Mouse (Mus musculus) C2C12 (cell line): Measurements from ENCODE around the gene Nptx1. TPM values are rescaled to one million over a fixed set of nuclear protein-coding genes. Genes with fewer than 3 reads are reported as not detected.

ENCODE experiments used
- H3K27me3 ChIP-seq: one replicate; pipeline ENCODE4 v1.6.1; 2011; ENCODE audit not compliant: control insufficient read depth, insufficient read depth, insufficient read length
- H3K36me3 ChIP-seq: one replicate; pipeline ENCODE4 v1.6.1; 2011; ENCODE audit not compliant: control insufficient read depth, insufficient read depth
- H3K4me3 ChIP-seq: one replicate; pipeline ENCODE4 v1.5.1; 2011; ENCODE audit warnings: mild to moderate bottlenecking, control low read depth; ENCODE audit not compliant: poor library complexity, insufficient read depth, severe bottlenecking
- H3K79me2 ChIP-seq: one replicate; pipeline ENCODE4 v1.6.1; 2011; ENCODE audit not compliant: control insufficient read depth, insufficient read depth
- H3K79me3 ChIP-seq: one replicate; pipeline ENCODE4 v1.6.1; 2011; ENCODE audit warnings: low read depth, control low read depth
- H3ac ChIP-seq: one replicate; pipeline ENCODE3; 2011; ENCODE audit warnings: low read depth; ENCODE audit not compliant: control insufficient read depth, insufficient read length
- CEBPB ChIP-seq: IDR thresholded peaks from one replicate; pipeline ENCODE4 v1.6.1; 2011; ENCODE audit warnings: low read depth, mild to moderate bottlenecking, control low read depth, moderate library complexity
- CTCF ChIP-seq: IDR thresholded peaks from one replicate; pipeline ENCODE4 v1.5.1; 2011; ENCODE audit not compliant: control insufficient read depth, insufficient read depth, insufficient read length
- FOSL1 ChIP-seq: IDR thresholded peaks from one replicate; pipeline ENCODE4 v1.8.0; 2011; ENCODE audit warnings: mild to moderate bottlenecking, low read length; ENCODE audit not compliant: poor library complexity, insufficient read depth, severe bottlenecking
- MAX ChIP-seq: IDR thresholded peaks from one replicate; pipeline ENCODE4 v1.6.1; 2011; ENCODE audit warnings: mild to moderate bottlenecking, control low read depth
- MYOD1 ChIP-seq: IDR thresholded peaks from one replicate; pipeline ENCODE4 v1.6.1; 2011; ENCODE audit warnings: low read depth; ENCODE audit not compliant: control insufficient read depth, insufficient read length
- MYOG ChIP-seq: IDR thresholded peaks from one replicate; pipeline ENCODE4 v1.6.1; 2011; ENCODE audit not compliant: control insufficient read depth, insufficient read length; ENCODE audit errors: extremely low read depth
- USF1 ChIP-seq: IDR thresholded peaks from one replicate; pipeline ENCODE4 v1.6.1; 2011; ENCODE audit warnings: low read depth, mild to moderate bottlenecking, control low read depth, moderate library complexity
- polyA plus RNA-seq: library from polyadenylated mRNA; unstranded; fragments of >200 nt; fragmentation: generic; extraction: Trizol; gene quantifications from one replicate; pipeline ENCODE4 v1.2.1, GENCODE M21; 2012; ENCODE audit warnings: missing spikeins

The Nptx1 gene
- polyA plus RNA-seq, 1 experiment: 30.2 TPM

DNA sequence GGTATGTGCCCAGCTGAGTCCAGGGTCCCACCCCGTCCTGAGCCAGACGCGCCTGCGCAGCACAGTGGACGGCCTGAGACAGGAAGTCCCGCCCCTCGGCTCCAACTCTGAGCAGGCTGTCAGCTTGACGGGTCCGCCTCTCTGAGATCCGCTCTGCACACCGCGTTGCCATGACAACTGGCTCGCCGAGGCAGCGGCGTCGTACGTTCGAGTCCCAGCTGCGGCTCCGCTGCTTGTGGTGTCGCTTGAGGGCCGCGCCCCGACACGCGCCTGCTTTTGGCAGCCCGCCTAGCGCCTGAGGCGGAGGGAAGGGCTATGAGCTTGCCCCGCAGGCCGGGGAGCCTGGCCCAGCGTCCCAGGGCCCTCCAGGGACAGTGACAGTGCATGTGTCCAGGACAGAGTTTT, 23.0 kb downstream of the Nptx1 start:
- no peaks in the 10 kb centered on the region for H3K79me3 ChIP-seq
- H3K4me3 ChIP-seq: peak overlapping the region; percentile 6
- peaks cover 5% of the 10 kb centered on the region for H3K27me3 ChIP-seq
- H3K79me2 ChIP-seq: no peaks in the 10 kb centered on the region
- TF ChIP-seq CTCF (no peak), USF1 (no peak), MYOG (no peak), MAX (no peak), FOSL1 (no peak), MYOD1 (no peak), CEBPB (no peak)
- peak overlapping the region; percentile 0 for H3ac ChIP-seq
- H3K36me3 ChIP-seq: no peaks in the 10 kb centered on the region

DNA sequence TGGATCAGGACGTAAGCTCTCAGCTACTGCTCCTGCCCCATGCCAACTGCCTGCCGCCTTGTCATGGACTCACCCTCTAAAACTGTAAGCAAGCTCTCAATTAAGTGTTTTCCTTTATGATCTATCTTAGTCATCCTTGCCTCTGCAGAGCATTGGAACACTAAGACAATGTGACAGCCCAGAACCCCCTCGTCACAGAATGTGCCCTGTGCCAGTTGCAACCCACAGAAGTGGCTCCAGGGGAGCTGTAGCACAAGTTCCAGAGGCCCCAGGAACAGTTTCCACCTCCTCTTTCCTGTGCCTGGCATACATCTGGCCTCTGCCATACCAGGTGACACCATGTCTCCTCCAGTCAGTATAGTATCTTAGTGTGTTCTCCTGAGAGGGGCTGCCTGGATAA, 24.2 kb downstream of the Nptx1 start:
- no peak overlapping the region for H3K4me3 ChIP-seq
- TF ChIP-seq MAX (no peak), CTCF (no peak), USF1 (no peak), MYOD1 (no peak), FOSL1 (no peak), CEBPB (no peak), MYOG (no peak)
- no peaks in the 10 kb centered on the region for H3K79me3 ChIP-seq
- H3ac ChIP-seq: no peak overlapping the region
- H3K27me3 ChIP-seq: no peaks in the 10 kb centered on the region
- H3K36me3 ChIP-seq: no peaks in the 10 kb centered on the region
- no peaks in the 10 kb centered on the region for H3K79me2 ChIP-seq

DNA sequence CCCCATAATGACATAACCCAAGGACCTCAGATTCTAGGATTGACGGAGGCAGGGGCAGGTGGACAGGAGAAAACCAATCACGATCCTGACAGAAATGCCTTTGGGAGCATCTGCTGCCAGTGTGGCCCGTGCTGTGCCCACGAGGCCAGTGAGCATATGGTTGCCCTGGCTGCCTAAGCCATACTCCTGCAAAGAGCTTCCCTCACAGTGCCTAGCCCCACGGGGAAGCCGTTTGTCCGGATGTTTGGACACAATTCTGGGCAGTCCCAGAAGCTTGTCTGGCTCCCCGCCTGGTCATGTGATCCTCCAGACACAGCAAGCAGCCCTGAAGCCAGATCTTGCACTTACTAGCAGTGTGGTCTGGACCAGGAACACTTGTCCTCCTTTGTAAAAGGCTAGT, 24.8 kb downstream of the Nptx1 start:
- Histone ChIP-seq H3ac (no peak overlapping the region), H3K4me3 (no peak overlapping the region)
- no peak for TF ChIP-seq MYOD1
- peak; percentile 13 for TF ChIP-seq USF1

DNA sequence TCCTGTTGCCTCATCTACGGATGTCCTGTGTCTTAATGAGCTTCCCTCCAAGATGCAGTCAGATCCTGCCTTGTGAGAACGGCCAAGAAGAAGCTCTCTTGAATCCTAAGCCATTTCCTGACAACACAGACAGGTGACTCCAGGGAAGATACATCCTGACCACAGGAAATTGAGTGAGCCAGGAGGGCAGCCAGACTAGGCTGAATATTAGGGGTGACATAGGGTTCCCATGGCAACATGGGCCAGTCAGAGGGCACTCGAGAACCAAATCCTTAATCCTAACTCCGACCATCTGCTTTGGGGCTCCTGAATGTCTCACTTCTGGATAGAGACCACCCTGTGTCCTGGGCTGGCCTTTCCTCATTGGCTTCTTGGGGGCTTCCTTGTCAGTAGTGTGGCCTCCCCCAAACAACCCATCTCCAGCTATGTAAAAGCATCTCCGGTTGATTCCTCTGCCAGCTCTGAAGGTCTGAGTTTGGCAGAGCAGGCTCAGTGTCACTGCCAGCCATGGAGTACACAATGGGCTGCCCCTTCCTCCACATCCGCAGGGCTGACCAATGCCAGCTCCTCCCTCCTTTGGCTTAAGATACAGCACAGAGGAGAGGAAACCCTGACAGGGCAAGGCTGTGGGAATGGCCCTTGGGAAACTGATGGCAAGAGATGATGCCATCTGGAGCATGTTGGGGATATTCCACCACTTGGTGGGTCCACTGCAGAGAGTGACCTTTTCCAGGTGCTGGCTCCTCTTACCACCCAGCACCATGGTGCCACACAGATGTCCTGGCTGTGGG, 25.4 kb downstream of the Nptx1 start:
- Histone ChIP-seq H3ac (no peak overlapping the region), H3K36me3 (no peaks in the 10 kb centered on the region), H3K79me2 (no peaks in the 10 kb centered on the region), H3K4me3 (no peak overlapping the region), H3K79me3 (no peaks in the 10 kb centered on the region), H3K27me3 (no peaks in the 10 kb centered on the region)
- no peak for TF ChIP-seq USF1
- TF ChIP-seq MAX: no peak
- no peak for TF ChIP-seq CEBPB
- TF ChIP-seq FOSL1: no peak
- TF ChIP-seq CTCF: no peak
- TF ChIP-seq MYOD1: no peak
- no peak for TF ChIP-seq MYOG

More for the DNA sequence above, 24.8 kb downstream of the Nptx1 start:
- no peaks in the 10 kb centered on the region for H3K27me3 ChIP-seq
- H3K36me3 ChIP-seq: no peaks in the 10 kb centered on the region
- H3K79me2 ChIP-seq: no peaks in the 10 kb centered on the region
- no peaks in the 10 kb centered on the region for H3K79me3 ChIP-seq

DNA sequence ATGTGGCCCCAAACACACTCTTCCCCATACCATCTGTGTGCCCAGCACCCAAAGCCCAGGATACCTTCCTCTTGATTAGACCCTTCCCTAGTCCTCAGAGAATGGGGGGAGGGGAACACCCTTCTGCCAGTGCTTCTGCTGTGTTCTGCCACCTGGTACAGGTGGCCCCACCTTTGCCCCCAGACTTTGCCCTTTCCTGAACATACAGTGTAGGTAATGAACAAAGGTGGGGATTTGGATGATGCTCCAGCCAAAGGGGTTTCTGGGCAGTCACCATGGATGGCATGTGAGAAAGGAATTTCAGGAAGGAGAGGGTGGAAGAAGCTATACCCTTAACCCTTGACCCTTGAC, 26.9 kb downstream of the Nptx1 start:
- Histone ChIP-seq H3ac (no peak overlapping the region), H3K79me3 (no peaks in the 10 kb centered on the region), H3K79me2 (no peaks in the 10 kb centered on the region), H3K27me3 (no peaks in the 10 kb centered on the region), H3K36me3 (no peaks in the 10 kb centered on the region), H3K4me3 (no peak overlapping the region)
- TF ChIP-seq CTCF (no peak), MYOD1 (no peak), USF1 (no peak), MYOG (no peak), CEBPB (no peak)

DNA sequence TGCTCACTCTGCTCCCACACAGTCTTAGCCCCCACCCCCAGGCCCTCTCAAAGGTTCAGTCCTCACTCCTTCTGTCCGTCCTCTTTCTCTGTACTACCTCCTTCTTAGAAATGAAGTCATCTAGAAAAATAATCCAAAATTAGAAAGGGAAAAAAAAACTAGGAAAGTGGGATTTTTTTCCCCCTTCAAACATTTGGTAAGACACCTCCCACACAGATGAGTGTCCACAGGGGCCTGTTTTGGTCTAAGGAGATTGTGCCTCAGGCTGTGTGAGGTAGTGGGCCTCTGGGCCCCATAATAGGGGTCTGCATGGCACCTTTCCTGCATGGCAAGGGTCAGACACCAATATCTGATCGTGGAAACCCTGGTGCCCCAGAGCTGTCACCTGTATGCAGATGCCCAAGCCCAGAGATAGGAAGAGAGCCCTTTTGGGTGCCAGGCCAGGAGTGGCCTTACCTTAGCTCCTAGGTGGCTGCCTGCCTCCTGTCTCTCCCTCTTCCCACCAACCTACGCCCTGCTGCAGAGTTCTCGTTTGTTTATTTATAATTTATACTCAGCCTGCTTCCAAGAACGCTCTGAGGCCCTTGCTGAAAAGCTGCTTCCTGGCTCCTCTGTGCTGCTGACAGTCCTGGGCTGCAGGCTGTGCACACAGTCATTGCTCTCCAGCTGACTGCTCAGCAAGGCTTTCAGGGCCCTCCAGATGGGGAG, 27.4 kb downstream of the Nptx1 start:
- no peaks in the 10 kb centered on the region for H3K27me3 ChIP-seq
- no peak for TF ChIP-seq MAX
- no peak for TF ChIP-seq CEBPB
- no peak for TF ChIP-seq MYOD1
- TF ChIP-seq CTCF: no peak
- no peak for TF ChIP-seq MYOG
- no peak for TF ChIP-seq FOSL1
- TF ChIP-seq USF1: no peak
- H3K79me2 ChIP-seq: no peaks in the 10 kb centered on the region
- H3K4me3 ChIP-seq: no peak overlapping the region
- no peak overlapping the region for H3ac ChIP-seq
- no peaks in the 10 kb centered on the region for H3K36me3 ChIP-seq
- H3K79me3 ChIP-seq: no peaks in the 10 kb centered on the region
